Mouse (Mus musculus) CH12.LX (cell line): ENCODE results near the gene Ccdc157. TPM values are rescaled to one million over a fixed set of nuclear protein-coding genes. Genes with fewer than 3 reads are reported as not detected.

Experiments used
- DNase-seq: peaks from one replicate; pipeline ENCODE4 v3.0.0-alpha.2; 2013; ENCODE audit errors: extremely low read depth
- H3K27ac ChIP-seq: 2 replicates; pipeline ENCODE4 v1.5.1; 2012; ENCODE audit warnings: low read depth, mild to moderate bottlenecking, control low read depth, moderate library complexity; ENCODE audit not compliant: insufficient read depth
- H3K27me3 ChIP-seq: replicated peaks from 2 replicates; pipeline ENCODE3; 2012; ENCODE audit warnings: inconsistent platforms
- H3K36me3 ChIP-seq, 2 experiments: replicated peaks in 1 of 2; 2 replicates each; pipeline versions ENCODE3 to v1.6.1; 2012; ENCODE audit warnings: inconsistent platforms in 1 of 2, low read length in 1 of 2, mild to moderate bottlenecking in 1 of 2, mixed read lengths in 1 of 2, moderate library complexity in 1 of 2; ENCODE audit not compliant: control insufficient read depth in 1 of 2, insufficient read depth in 1 of 2
- H3K4me1 ChIP-seq, 2 experiments: 2 replicates each; pipeline ENCODE4 v1.6.1; 2012; ENCODE audit warnings: inconsistent platforms in 1 of 2, moderate library complexity in 1 of 2; ENCODE audit not compliant: insufficient read depth in 2 of 2, control insufficient read depth in 1 of 2
- H3K4me2 ChIP-seq: 2 replicates; pipeline ENCODE4 v1.6.1; 2012; ENCODE audit warnings: low read depth, mild to moderate bottlenecking, control low read depth; ENCODE audit not compliant: poor library complexity, insufficient read depth, severe bottlenecking
- H3K4me3 ChIP-seq, 3 experiments: fragments of 150-350 bp in 1 of 3; sonication (generic) in 1 of 3; replicated peaks in 1 of 3; 2 replicates each; pipeline versions ENCODE3 to v1.5.1; 2011 to 2012; ENCODE audit warnings: low read depth in 2 of 3, low read length in 2 of 3, mild to moderate bottlenecking in 2 of 3, moderate library complexity in 2 of 3, control low read depth in 1 of 3, improper control_type of control experiment in 1 of 3, inconsistent platforms in 1 of 3, mixed read lengths in 1 of 3; ENCODE audit not compliant: poor library complexity in 1 of 3
- H3K79me2 ChIP-seq: replicated peaks from 2 replicates; pipeline ENCODE4 v1.6.1; 2012; ENCODE audit warnings: mild to moderate bottlenecking, moderate library complexity; ENCODE audit not compliant: control insufficient read depth, poor library complexity, insufficient read depth, severe bottlenecking; ENCODE audit errors: extremely low read depth
- H3K9ac ChIP-seq: 2 replicates; pipeline ENCODE4 v1.6.1; 2012; ENCODE audit warnings: low read depth, mild to moderate bottlenecking, control low read depth, moderate library complexity; ENCODE audit not compliant: insufficient read depth
- H3K9me3 ChIP-seq: replicated peaks from 2 replicates; pipeline ENCODE3; 2012; ENCODE audit warnings: low read length, inconsistent platforms, mixed read lengths
- BHLHE40 ChIP-seq: IDR thresholded peaks from 2 replicates; pipeline ENCODE4 v1.6.1; 2011; ENCODE audit warnings: mild to moderate bottlenecking, low read depth, low read length, improper control_type of control experiment
- CHD1 ChIP-seq: IDR thresholded peaks from 2 replicates; pipeline ENCODE4 v1.6.1; 2012; ENCODE audit warnings: low read depth, low read length, improper control_type of control experiment, inconsistent platforms
- CHD2 ChIP-seq: IDR thresholded peaks from 2 replicates; pipeline ENCODE4 v1.6.1; 2011; ENCODE audit warnings: low read length, improper control_type of control experiment
- CTCF ChIP-seq, 2 experiments: IDR thresholded peaks in 1 of 2; conservative IDR thresholded peaks in 1 of 2; 2 replicates each; pipeline ENCODE4 v1.5.1; 2011 to 2012; ENCODE audit warnings: low read depth in 2 of 2, low read length in 2 of 2, improper control_type of control experiment in 1 of 2, inconsistent platforms in 1 of 2, mild to moderate bottlenecking in 1 of 2, moderate library complexity in 1 of 2
- ELF1 ChIP-seq: IDR thresholded peaks from 2 replicates; pipeline ENCODE4 v1.6.1; 2014; ENCODE audit warnings: low read depth, mild to moderate bottlenecking, inconsistent platforms, low read length, improper control_type of control experiment
- ETS1 ChIP-seq: conservative IDR thresholded peaks from 2 replicates; pipeline ENCODE4 v1.6.1; 2012; ENCODE audit warnings: low read depth, mild to moderate bottlenecking, inconsistent platforms, low read length, improper control_type of control experiment, moderate library complexity
- GABPA ChIP-seq: IDR thresholded peaks from 2 replicates; pipeline ENCODE4 v1.6.1; 2012; ENCODE audit warnings: low read depth, low read length, improper control_type of control experiment, inconsistent platforms; ENCODE audit not compliant: insufficient replicate concordance
- HCFC1 ChIP-seq: IDR thresholded peaks from 2 replicates; pipeline ENCODE4 v1.6.1; 2012; ENCODE audit warnings: low read depth, mild to moderate bottlenecking, inconsistent platforms, low read length, improper control_type of control experiment
- IRF4 ChIP-seq: IDR thresholded peaks from 2 replicates; pipeline ENCODE4 v1.6.1; 2014; ENCODE audit warnings: low read depth, mild to moderate bottlenecking, inconsistent platforms, low read length, improper control_type of control experiment
- KAT2A ChIP-seq: IDR thresholded peaks from 2 replicates; pipeline ENCODE4 v1.6.1; 2012; ENCODE audit warnings: low read length, improper control_type of control experiment, inconsistent platforms; ENCODE audit not compliant: insufficient replicate concordance
- MAFK ChIP-seq: IDR thresholded peaks from 2 replicates; pipeline ENCODE4 v1.6.1; 2011; ENCODE audit warnings: low read length, improper control_type of control experiment; ENCODE audit not compliant: insufficient replicate concordance
- MAX ChIP-seq: IDR thresholded peaks from 2 replicates; pipeline ENCODE4 v1.6.1; 2011; ENCODE audit warnings: low read length, improper control_type of control experiment
- MAZ ChIP-seq: IDR thresholded peaks from 2 replicates; pipeline ENCODE4 v1.6.1; 2012; ENCODE audit warnings: low read depth, mild to moderate bottlenecking, inconsistent platforms, low read length, improper control_type of control experiment, moderate library complexity
- MEF2A ChIP-seq: IDR thresholded peaks from 2 replicates; pipeline ENCODE4 v1.6.1; 2014; ENCODE audit warnings: low read depth, mild to moderate bottlenecking, inconsistent platforms, low read length, improper control_type of control experiment, borderline replicate concordance
- MXI1 ChIP-seq: IDR thresholded peaks from 2 replicates; pipeline ENCODE4 v1.6.1; 2011; ENCODE audit warnings: mild to moderate bottlenecking, low read depth, low read length, improper control_type of control experiment
- MYC ChIP-seq: IDR thresholded peaks from 2 replicates; pipeline ENCODE4 v1.6.1; 2011; ENCODE audit warnings: low read depth, mild to moderate bottlenecking, improper control_type of control experiment, low read length
- NELFE ChIP-seq: IDR thresholded peaks from 2 replicates; pipeline ENCODE4 v1.6.1; 2011; ENCODE audit warnings: low read depth, low read length, improper control_type of control experiment
- NRF1 ChIP-seq: IDR thresholded peaks from 2 replicates; pipeline ENCODE4 v1.6.1; 2014; ENCODE audit warnings: low read depth, mild to moderate bottlenecking, inconsistent platforms, low read length, improper control_type of control experiment, moderate library complexity
- POLR2A ChIP-seq: IDR thresholded peaks from 2 replicates; pipeline ENCODE4 v1.6.1; 2011; ENCODE audit warnings: low read depth, mild to moderate bottlenecking, improper control_type of control experiment, low read length
- POLR2AphosphoS2 ChIP-seq: IDR thresholded peaks from 2 replicates; pipeline ENCODE4 v1.6.1; 2011; ENCODE audit warnings: low read depth, low read length, improper control_type of control experiment
- RAD21 ChIP-seq: IDR thresholded peaks from 2 replicates; pipeline ENCODE4 v1.6.1; 2011; ENCODE audit warnings: low read depth, mild to moderate bottlenecking, low read length, improper control_type of control experiment, moderate library complexity
- SIN3A ChIP-seq: IDR thresholded peaks from 2 replicates; pipeline ENCODE4 v1.6.1; 2012; ENCODE audit warnings: low read length, improper control_type of control experiment, inconsistent platforms
- SMC3 ChIP-seq: IDR thresholded peaks from 2 replicates; pipeline ENCODE4 v1.6.1; 2011; ENCODE audit warnings: low read depth, low read length, improper control_type of control experiment
- TBP ChIP-seq: conservative IDR thresholded peaks from 2 replicates; pipeline ENCODE4 v1.6.1; 2011; ENCODE audit warnings: low read depth, low read length, improper control_type of control experiment
- TCF12 ChIP-seq: IDR thresholded peaks from 2 replicates; pipeline ENCODE4 v1.6.1; 2014; ENCODE audit warnings: low read depth, mild to moderate bottlenecking, inconsistent platforms, low read length, improper control_type of control experiment
- UBTF ChIP-seq: IDR thresholded peaks from 2 replicates; pipeline ENCODE4 v1.6.1; 2012; ENCODE audit warnings: low read depth, mild to moderate bottlenecking, inconsistent platforms, low read length, improper control_type of control experiment, moderate library complexity
- USF1 ChIP-seq: IDR thresholded peaks from 2 replicates; pipeline ENCODE4 v1.6.1; 2014; ENCODE audit warnings: low read depth, mild to moderate bottlenecking, inconsistent platforms, low read length, improper control_type of control experiment
- ZC3H11A ChIP-seq: IDR thresholded peaks from 2 replicates; pipeline ENCODE4 v1.6.1; 2012; ENCODE audit warnings: low read depth, mild to moderate bottlenecking, inconsistent platforms, low read length, improper control_type of control experiment
- ZKSCAN1 ChIP-seq: IDR thresholded peaks from 2 replicates; pipeline ENCODE4 v1.6.1; 2012; ENCODE audit warnings: low read depth, inconsistent platforms, low read length, improper control_type of control experiment, borderline replicate concordance
- ZMIZ1 ChIP-seq: IDR thresholded peaks from 2 replicates; pipeline ENCODE4 v1.6.1; 2012; ENCODE audit warnings: low read depth, mild to moderate bottlenecking, inconsistent platforms, low read length, improper control_type of control experiment
- ZNF384 ChIP-seq: IDR thresholded peaks from 2 replicates; pipeline ENCODE4 v1.6.1; 2012; ENCODE audit warnings: low read depth, low read length, improper control_type of control experiment, inconsistent platforms
- dilution Hi-C: fragments of 300-500 bp; cut with MboI; formaldehyde crosslinking; loops from 2 replicates; pipeline ENCODE4 v1.14.3; 2020; ENCODE audit warnings: low sequenced_read_pairs; ENCODE audit not compliant: extremely low pct_unique_long_range_greater_than_20kb, extremely low pct_ligation_motif_present
- in situ Hi-C: fragments of 300-500 bp; cut with MboI; formaldehyde crosslinking; loops from 3 replicates; pipeline ENCODE4 v1.14.3; 2019; ENCODE audit warnings: low sequenced_read_pairs, low pct_ligation_motif_present, low pct_unique_long_range_greater_than_20kb, mixed read lengths
- polyA plus RNA-seq: library from polyadenylated mRNA; unstranded; fragments of >175 nt; gene quantifications from 2 replicates; pipeline ENCODE4 v1.2.1, GENCODE M21; 2012; ENCODE audit warnings: low read depth; ENCODE audit not compliant: insufficient read length
- total RNA-seq, 2 experiments: library from RNA; depleted of rRNA; stranded (reverse); fragments of 300-350 nt in 1 of 2; fragments of >200 nt in 1 of 2; gene quantifications; 2 replicates each; pipeline ENCODE4 v1.2.3; 2012 to 2014

The Ccdc157 gene
- total RNA-seq (2012; rRNA removed) (4.2 and 4.4 TPM in 2 replicates), total RNA-seq (2014; rRNA removed) (2.3 and 2.6 TPM in 2 replicates), polyA plus RNA-seq (3.9 and 4.0 TPM in 2 replicates)

DNA sequence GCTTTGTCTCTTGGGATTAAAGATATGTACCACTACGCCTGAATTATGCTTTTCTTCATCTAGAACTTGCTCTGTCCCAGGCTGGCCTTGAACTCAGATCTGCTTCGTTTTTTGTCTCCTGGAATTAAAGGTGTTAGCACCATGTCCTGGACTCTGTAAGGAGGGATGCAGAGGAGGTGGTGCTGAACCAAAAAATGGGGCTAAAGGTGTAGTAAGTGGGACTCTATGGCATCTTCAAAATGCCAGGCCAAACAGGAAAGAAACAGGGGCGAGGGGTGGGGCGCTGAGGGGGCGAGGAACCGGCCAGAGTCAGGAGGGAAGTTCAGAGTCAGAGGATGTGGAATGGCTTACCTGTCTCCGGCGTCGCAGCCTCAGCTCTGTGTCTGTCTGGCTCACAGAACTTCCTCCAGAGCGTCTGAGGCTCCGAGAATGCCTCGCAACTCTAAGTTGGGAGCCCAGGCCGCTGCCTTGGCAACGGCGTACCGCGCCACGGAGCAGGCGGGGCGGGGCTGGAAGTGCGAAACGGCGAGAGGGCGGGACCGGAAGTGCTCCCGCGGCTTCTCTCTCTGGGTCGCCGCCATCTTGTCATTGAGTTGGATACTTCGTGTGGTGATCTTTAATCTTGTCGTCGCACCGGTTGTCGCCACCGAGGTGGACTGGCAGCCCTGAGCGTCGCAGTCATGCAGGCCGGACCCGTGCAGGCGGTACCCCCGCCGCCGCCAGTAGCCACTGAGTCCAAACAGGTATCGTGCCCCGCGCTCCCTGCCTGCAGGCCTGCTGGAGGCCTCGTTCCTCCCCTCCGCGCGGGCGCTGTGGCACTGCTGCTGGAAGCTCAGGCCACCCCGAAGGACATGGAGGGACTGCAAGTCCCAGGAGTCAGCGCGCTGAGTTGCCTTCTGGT, at the start of gene Ccdc157, which contains the start of gene Sf3a1:
TSS of gene Ccdc157 (minus strand) at position 486 of the 901 bp plus-strand sequence.
TSS of gene Sf3a1 (plus strand) at position 543 of the 901 bp plus-strand sequence.
- peak within 1 kb of the TSS; percentile 89 to 92 (median 91) for H3K4me3 ChIP-seq
- H3K4me1 ChIP-seq, result peaks cover 22 to 50% of the 10 kb centered on the region in 2 experiments
- in situ Hi-C loops, result no loop called here
- H3K4me2 ChIP-seq, result peak within 1 kb of the TSS; percentile 90
- peaks cover 46% of the 10 kb centered on the region for H3K79me2 ChIP-seq
- peak; percentile 49; the same call in 1 of the 2 replicates for TF ChIP-seq MYC
- peak; percentile 88 for TF ChIP-seq ELF1
- no peak for TF ChIP-seq CTCF (conservative IDR thresholded peaks at IDR 0.05 in 1 of 2, IDR thresholded peaks at IDR 0.05 in 1 of 2; ENCODE audit: low read depth in 2 of 2, low read length in 2 of 2)
- TF ChIP-seq ZC3H11A, result no peak
- no peak for TF ChIP-seq RAD21
- TF ChIP-seq ZMIZ1, result peak; percentile 87
- peak; percentile 90 for TF ChIP-seq NELFE
- TF ChIP-seq MAFK, result no peak
- peak; percentile 48; the same call in 1 of the 2 replicates for TF ChIP-seq TBP
- TF ChIP-seq BHLHE40, result no peak
- no peak for TF ChIP-seq MEF2A
- peak; percentile 14; the same call in 1 of the 2 replicates for TF ChIP-seq SMC3
- no peak for TF ChIP-seq ZKSCAN1
- TF ChIP-seq POLR2A, result peak; percentile 94
- peak; percentile 53 for TF ChIP-seq NRF1
- TF ChIP-seq CHD2, result 0 out of 2 replicates have a peak, but pooled peaks have one; percentile 16
- peak; percentile 32; the same call in 1 of the 2 replicates for TF ChIP-seq UBTF
- TF ChIP-seq KAT2A, result 0 out of 2 replicates have a peak, but pooled peaks have one; percentile 57
- TF ChIP-seq CHD1, result no peak; the same call in 1 of the 2 replicates
- TF ChIP-seq TCF12, result peak; percentile 80
- 0 out of 2 replicates have a peak, but pooled peaks have one; percentile 21 for TF ChIP-seq ZNF384
- peak; percentile 96 for TF ChIP-seq MAZ
- TF ChIP-seq POLR2AphosphoS2, result peak; percentile 86; the same call in 1 of the 2 replicates
- TF ChIP-seq USF1, result no peak
- no peak for TF ChIP-seq GABPA
- TF ChIP-seq HCFC1, result peak; percentile 81
- no peak; the same call in none of the 2 replicates for TF ChIP-seq MAX
- TF ChIP-seq MXI1, result peak; percentile 98
- TF ChIP-seq SIN3A, result peak; percentile 93
- TF ChIP-seq IRF4, result no peak; the same call in 1 of the 2 replicates
- no peak for TF ChIP-seq ETS1
- TF ChIP-seq, all 38 proteins: peak for 18
- peak; percentile 95 for DNase-seq
- H3K27ac ChIP-seq, result peak within 1 kb of the TSS; percentile 63
- no peaks in the 10 kb centered on the region for H3K27me3 ChIP-seq
- dilution Hi-C loops, result no loop called here
- H3K9me3 ChIP-seq, result no peaks in the 10 kb centered on the region
- peaks cover 28 to 39% of the 10 kb centered on the region in 2 experiments for H3K36me3 ChIP-seq
- H3K9ac ChIP-seq, result peak within 1 kb of the TSS; percentile 83
